Mouse (Mus musculus) limb, embryonic 11.5 days (tissue): ENCODE data around the gene Lipt1. TPM values are rescaled to one million over a fixed set of nuclear protein-coding genes. Genes with fewer than 3 reads are reported as not detected.

Source experiments
- ATAC-seq: fragments of 200-750 bp; cut with Nextera tagmentation; 2 replicates; pipeline ENCODE4 v1.8.0; 2017; ENCODE audit warnings: low read depth; ENCODE audit not compliant: insufficient number of reproducible peaks, low FRiP score, low TSS enrichment
- DNase-seq: peaks from one replicate; pipeline ENCODE4 v3.0.0-alpha.2; 2015; ENCODE audit warnings: low spot score
- H3K27ac ChIP-seq: fragments of 300-500 bp; sonication (generic); replicated peaks from 2 replicates; pipeline ENCODE4 v1.5.1; 2014; ENCODE audit warnings: low read depth, mild to moderate bottlenecking, low read length
- H3K27me3 ChIP-seq: fragments of 300-500 bp; sonication (generic); 2 replicates; pipeline ENCODE4 v1.6.1; 2014; ENCODE audit warnings: mild to moderate bottlenecking, low read length, mixed read lengths; ENCODE audit not compliant: control insufficient read depth, insufficient read depth
- H3K36me3 ChIP-seq: fragments of 300-500 bp; sonication (generic); 2 replicates; pipeline ENCODE4 v1.6.1; 2014; ENCODE audit warnings: mild to moderate bottlenecking, low read length, moderate library complexity, mixed read lengths; ENCODE audit not compliant: control insufficient read depth, insufficient read depth
- H3K4me1 ChIP-seq: fragments of 300-500 bp; sonication (generic); 2 replicates; pipeline ENCODE4 v1.6.1; 2014; ENCODE audit warnings: low read length, mixed read lengths; ENCODE audit not compliant: control insufficient read depth, insufficient read depth
- H3K4me2 ChIP-seq: fragments of 300-500 bp; sonication (generic); 2 replicates; pipeline ENCODE4 v1.6.1; 2014; ENCODE audit warnings: low read depth, mild to moderate bottlenecking, moderate library complexity; ENCODE audit not compliant: severe bottlenecking
- H3K4me3 ChIP-seq: fragments of 300-500 bp; sonication (generic); 2 replicates; pipeline ENCODE4 v1.5.1; 2014; ENCODE audit warnings: low read depth, low read length
- H3K9ac ChIP-seq: fragments of 300-500 bp; sonication (generic); 2 replicates; pipeline ENCODE4 v1.6.1; 2014; ENCODE audit warnings: mild to moderate bottlenecking, low read length
- H3K9me3 ChIP-seq: fragments of 300-500 bp; sonication (generic); 2 replicates; pipeline ENCODE4 v1.6.1; 2016; ENCODE audit warnings: low read length; ENCODE audit not compliant: control insufficient read depth
- WGBS: fragments of 180-500 bp; shearing (Covaris S2); extraction: QIAGEN DNeasy Blood & Tissue Kit; methylation state at CpG from one replicate; pipeline ENCODE4 v1.1.7; 2014; 5-methylcytosine and 5-hydroxymethylcytosine counted together
- polyA plus RNA-seq: library from polyadenylated mRNA; unstranded; fragments of >200 nt; fragmentation: Nextera tagmentation; extraction: Ambion mirVana; gene quantifications from 2 replicates; pipeline ENCODE4 v1.2.1, GENCODE M21; 2014

Gene Lipt1
- polyA plus RNA-seq, result 6.4 and 8.7 TPM in 2 replicates

DNA sequence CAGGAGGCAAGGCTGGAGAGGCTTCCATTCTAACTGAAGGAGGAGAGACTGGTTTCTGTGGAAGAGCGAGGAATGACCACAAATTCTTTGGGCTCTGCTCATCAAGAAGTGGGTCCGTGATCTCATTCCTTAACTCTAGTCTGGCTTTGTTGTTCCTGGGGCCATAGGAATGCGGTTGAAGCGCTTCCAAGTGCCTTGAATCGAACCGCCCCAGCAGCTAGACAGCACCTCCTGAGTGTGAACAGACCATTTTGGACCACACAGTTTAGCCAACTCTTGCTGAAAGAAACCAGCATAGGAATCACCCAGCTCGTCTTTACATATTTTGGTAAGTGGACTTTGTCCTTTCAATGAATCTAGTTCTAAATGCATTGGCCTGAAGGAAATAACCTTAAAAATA is at the start of gene Lipt1:
Gene Lipt1 (plus strand): TSS at position 35 of the 400 bp plus-strand sequence.
- WGBS, result 8% methylated on average over 7 of the region's 7 CpGs
- H3K4me2 ChIP-seq, result peak within 1 kb of the TSS; percentile 73
- DNase-seq (no peak), ATAC-seq (peak; percentile 77)
- H3K9me3 ChIP-seq, result no peaks in the 10 kb centered on the region; the same call in 1 of the 2 replicates
- peak within 1 kb of the TSS; percentile 45 for H3K4me3 ChIP-seq
- H3K27me3 ChIP-seq, result no peaks in the 10 kb centered on the region
- H3K27ac ChIP-seq, result 0 out of 2 replicates have a peak within 1 kb of the TSS, but pooled peaks have one; percentile 42
- H3K36me3 ChIP-seq, result peaks cover 8% of the 10 kb centered on the region; the same call in 1 of the 2 replicates
- peak within 1 kb of the TSS; percentile 24 for H3K9ac ChIP-seq
- H3K4me1 ChIP-seq, result no peaks in the 10 kb centered on the region

DNA sequence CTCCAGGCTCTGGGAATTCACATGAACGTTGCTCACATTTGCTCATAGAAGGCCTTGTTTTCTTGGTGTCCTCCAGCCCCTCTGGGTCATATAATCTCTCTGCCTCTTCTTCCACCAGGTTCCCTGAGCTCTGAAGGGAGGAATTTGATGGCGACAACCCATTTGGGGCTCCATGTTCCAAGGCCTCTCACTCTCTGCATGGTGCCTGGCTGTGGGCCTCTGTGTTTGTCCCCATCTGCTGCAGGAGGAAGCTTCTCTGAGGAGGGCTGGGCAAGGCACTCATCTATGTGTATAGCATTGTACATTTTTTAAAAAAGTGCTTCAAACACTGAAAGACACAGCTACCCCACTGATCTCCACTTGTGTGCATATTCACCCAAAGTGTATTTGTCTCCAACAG is 39.9 kb upstream of the Lipt1 start:
- no peak overlapping the region for H3K4me2 ChIP-seq
- H3K36me3 ChIP-seq, result no peaks in the 10 kb centered on the region
- ATAC-seq (no peak), DNase-seq (no peak)
- H3K27ac ChIP-seq, result no peak overlapping the region
- H3K9me3 ChIP-seq, result no peaks in the 10 kb centered on the region
- H3K9ac ChIP-seq, result no peak overlapping the region
- no peak overlapping the region for H3K4me3 ChIP-seq
- 55% methylated on average over 2 of the region's 2 CpGs for WGBS
- no peaks in the 10 kb centered on the region for H3K27me3 ChIP-seq
- no peaks in the 10 kb centered on the region for H3K4me1 ChIP-seq

DNA sequence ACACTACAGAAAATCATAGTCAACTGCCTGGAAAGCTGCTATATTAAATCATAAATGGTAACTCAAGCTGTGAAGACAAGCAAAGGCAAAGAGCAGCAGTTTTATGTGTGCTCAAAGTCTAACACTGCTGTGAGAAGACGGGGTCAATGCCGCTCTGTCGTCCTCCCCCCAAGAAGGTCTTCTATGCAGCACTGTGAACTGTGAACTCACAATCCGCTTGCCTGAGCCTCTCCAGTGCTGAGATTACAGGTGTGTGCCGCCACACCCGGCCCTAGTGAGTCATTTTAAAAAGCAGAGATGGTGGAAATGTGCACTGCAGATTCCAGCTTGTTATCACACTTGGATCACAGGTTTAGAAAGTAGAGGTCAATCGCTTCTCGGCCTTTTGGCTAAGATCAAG is 24.7 kb upstream of the Lipt1 start:
- H3K4me2 ChIP-seq, result no peak overlapping the region
- H3K4me1 ChIP-seq, result no peaks in the 10 kb centered on the region
- no peak overlapping the region for H3K27ac ChIP-seq
- no peak for ATAC-seq
- no peak overlapping the region for H3K4me3 ChIP-seq
- H3K36me3 ChIP-seq, result no peaks in the 10 kb centered on the region
- H3K27me3 ChIP-seq, result no peaks in the 10 kb centered on the region
- H3K9me3 ChIP-seq, result no peaks in the 10 kb centered on the region
- WGBS, result 83% methylated on average over 8 of the region's 8 CpGs
- H3K9ac ChIP-seq, result no peak overlapping the region
- DNase-seq, result no peak

DNA sequence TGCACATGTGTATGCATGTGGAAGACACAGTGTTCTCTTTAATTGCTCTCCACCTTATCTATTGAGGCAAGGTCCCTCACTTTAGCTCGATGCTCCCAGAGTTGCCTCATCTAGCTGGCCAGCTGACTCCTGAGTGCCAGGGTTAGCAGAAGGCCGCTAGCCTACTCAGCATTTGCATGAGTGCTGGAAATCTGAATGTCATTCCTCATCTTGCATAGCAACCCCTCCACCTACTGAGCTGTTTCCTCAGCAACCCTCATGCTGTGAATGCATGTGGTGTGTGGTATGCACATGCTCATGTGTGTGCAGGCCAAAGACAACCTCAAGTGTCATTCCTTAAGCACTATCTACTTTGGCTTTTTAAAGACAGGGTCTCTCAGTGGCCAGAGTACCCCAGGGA is 20.8 kb upstream of the Lipt1 start:
- Histone ChIP-seq H3K4me3 (no peak overlapping the region), H3K27ac (no peak overlapping the region), H3K27me3 (no peaks in the 10 kb centered on the region), H3K9ac (no peak overlapping the region), H3K9me3 (no peaks in the 10 kb centered on the region), H3K4me2 (no peak overlapping the region), H3K4me1 (no peaks in the 10 kb centered on the region), H3K36me3 (no peaks in the 10 kb centered on the region)
- DNase-seq (no peak), ATAC-seq (no peak)
- WGBS, result 74% methylated on average over 2 of the region's 2 CpGs

DNA sequence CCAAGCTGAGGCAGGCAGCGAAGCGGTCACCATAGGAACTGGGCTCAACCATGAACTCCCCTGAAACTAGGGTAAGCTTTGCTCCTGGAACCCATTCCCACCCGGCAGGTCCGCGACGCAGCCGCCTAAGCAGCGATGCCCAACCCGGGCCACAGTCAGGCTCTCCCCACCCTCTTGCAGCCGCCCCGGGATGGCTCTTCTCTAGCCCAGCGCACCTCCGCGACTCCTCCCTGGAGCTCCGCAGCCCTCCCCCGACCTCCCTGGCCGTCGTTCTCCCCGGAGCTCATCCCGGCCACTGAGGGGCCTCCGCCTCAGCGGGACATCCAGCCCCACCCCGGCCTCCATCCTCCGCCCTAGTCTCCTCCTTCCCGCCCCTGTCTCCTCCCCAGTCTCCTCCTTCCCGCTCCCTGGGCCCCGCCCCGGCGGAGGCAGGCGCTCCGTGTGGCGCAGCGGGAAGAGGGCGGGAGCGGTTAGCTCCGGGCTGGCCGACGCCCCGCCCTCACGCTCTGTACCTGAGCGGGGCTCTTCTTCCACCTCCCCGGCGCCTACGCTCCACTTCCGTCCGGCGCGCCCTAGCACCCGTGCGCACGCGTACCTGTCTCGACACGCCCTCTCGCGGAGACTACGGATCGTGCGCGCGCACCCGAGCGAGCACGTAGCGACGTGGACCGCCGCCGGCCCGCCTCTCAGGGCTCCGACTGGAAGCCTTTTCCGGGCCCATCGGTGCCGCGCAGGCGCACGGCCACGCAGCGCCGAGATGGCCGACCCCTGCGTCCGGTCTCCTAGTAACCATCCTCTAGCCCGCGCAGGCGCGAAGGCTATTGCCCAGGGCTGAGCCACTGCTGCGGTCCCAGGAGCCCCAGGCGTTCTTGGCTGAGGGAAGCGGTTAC is 6.8 kb upstream of the Lipt1 start:
- H3K9me3 ChIP-seq, result no peaks in the 10 kb centered on the region

DNA sequence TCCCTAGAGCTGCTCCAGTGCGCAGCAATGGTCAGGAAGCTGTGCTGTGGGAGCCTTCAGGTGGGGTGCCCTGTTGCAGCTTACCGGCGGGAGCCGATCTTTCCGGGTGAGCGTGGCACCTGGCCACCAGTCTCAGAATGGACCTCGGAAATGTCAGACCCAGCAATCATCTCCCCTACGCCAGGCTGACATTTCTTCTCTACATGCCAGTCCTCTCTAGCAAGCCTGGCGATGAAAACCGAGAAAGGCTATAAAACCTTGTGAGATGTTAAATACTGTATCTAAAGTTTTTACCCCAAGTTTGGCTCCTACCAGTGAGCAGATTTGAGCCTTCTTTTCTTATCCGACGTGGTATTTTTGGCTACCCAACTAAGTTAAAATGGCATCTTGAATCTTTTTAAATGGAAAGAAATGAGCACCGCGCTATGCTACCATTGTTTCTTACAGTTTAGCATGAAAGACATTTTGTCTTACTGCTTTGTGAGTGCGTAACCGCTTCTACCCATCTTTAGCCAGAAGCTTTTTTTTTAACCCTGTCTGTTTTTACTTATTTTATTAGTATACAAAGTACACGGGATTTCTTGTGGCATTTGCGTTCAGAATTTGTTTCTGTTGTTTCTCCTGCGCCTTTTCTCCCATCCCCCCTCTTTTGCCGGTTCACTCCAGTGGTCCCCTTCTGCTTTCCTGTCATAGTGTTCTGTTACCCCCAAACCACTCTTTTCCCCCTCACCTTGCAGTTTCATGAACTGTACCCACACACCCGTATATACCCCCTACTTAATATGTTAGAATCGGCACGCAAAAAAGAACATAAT is 5.9 kb upstream of the Lipt1 start:
- H3K9me3 ChIP-seq, result no peaks in the 10 kb centered on the region
- no peaks in the 10 kb centered on the region for H3K36me3 ChIP-seq
- no peaks in the 10 kb centered on the region for H3K27me3 ChIP-seq
- peak overlapping the region; percentile 65 for H3K4me2 ChIP-seq
- H3K27ac ChIP-seq, result no peak overlapping the region
- peak overlapping the region; percentile 56; the same call in 1 of the 2 replicates for H3K9ac ChIP-seq
- DNase-seq (no peak), ATAC-seq (no peak)
- no peaks in the 10 kb centered on the region for H3K4me1 ChIP-seq
- H3K4me3 ChIP-seq, result peak overlapping the region; percentile 59
- 11% methylated on average over 23 of the region's 23 CpGs for WGBS

More for the DNA sequence above, 6.8 kb upstream of the Lipt1 start:
- Histone ChIP-seq H3K4me2 (peak overlapping the region; percentile 69), H3K4me1 (no peaks in the 10 kb centered on the region), H3K27me3 (no peaks in the 10 kb centered on the region), H3K4me3 (peak overlapping the region; percentile 59), H3K36me3 (no peaks in the 10 kb centered on the region), H3K27ac (peak overlapping the region; percentile 75; the same call in 1 of the 2 replicates), H3K9ac (peak overlapping the region; percentile 68)
- under 1% methylated on average over 89 of the region's 90 CpGs for WGBS
- DNase-seq, result peak; percentile 99
- ATAC-seq, result peak; percentile 99

DNA sequence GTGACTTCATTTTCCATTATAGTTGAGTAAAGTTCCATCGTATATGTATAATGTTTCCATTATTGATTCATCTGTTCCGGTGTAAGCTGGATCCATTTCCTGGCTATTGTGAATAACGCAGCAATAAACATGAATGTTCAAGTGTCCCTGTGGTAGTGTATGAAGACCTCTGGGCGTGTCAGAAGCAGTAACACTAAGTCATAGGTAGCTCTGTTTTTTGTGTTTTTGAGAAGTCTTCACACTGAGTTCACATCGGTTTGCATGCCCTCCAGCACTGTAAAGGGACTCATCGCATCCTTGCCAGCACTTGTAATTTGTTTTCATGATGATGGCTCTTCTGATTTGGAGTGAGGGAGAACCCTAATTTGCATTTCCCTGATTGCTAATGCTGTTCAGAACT is 5.3 kb upstream of the Lipt1 start, which contains the start of gene Tsga10:
Gene Tsga10 (minus strand): TSS at position 144 of the 400 bp plus-strand sequence.
- no peaks in the 10 kb centered on the region for H3K9me3 ChIP-seq
- DNase-seq (no peak), ATAC-seq (no peak)
- no peaks in the 10 kb centered on the region for H3K4me1 ChIP-seq
- peak within 1 kb of the TSS; percentile 56; the same call in 1 of the 2 replicates for H3K9ac ChIP-seq
- WGBS, result 87% methylated on average over 6 of the region's 6 CpGs
- no peaks in the 10 kb centered on the region for H3K36me3 ChIP-seq
- H3K4me3 ChIP-seq, result peak within 1 kb of the TSS; percentile 59
- H3K4me2 ChIP-seq, result peak within 1 kb of the TSS; percentile 65
- no peaks in the 10 kb centered on the region for H3K27me3 ChIP-seq
- H3K27ac ChIP-seq, result no peak within 1 kb of the TSS

DNA sequence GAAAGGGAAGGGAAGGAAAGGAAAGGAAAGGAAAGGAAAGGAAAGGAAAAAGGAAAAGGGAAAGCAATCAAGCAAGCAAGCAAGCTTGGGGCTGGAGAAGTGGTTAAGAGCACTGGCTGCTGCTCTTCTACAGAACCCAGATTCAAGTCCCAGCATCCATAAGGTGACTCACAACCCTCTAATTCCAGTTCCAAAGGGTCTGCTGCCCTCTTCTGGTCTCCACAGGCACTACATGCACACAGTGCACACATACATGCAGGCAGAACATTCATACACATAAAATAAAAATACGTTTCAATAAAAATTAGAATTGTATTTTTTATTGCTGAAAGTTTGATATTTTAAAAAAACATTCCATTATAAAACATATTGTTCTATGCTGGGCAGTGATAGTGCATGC is 4.5 kb upstream of the Lipt1 start:
- 67% methylated on average over 1 of the region's 1 CpGs for WGBS
- H3K4me2 ChIP-seq, result no peak overlapping the region
- no peaks in the 10 kb centered on the region for H3K36me3 ChIP-seq
- H3K4me1 ChIP-seq, result no peaks in the 10 kb centered on the region
- H3K27me3 ChIP-seq, result no peaks in the 10 kb centered on the region
- no peak overlapping the region for H3K4me3 ChIP-seq
- H3K9me3 ChIP-seq, result no peaks in the 10 kb centered on the region
- H3K9ac ChIP-seq, result no peak overlapping the region
- DNase-seq (peak; percentile 62), ATAC-seq (no peak)
- no peak overlapping the region for H3K27ac ChIP-seq
